In the genomic region with DNA sequence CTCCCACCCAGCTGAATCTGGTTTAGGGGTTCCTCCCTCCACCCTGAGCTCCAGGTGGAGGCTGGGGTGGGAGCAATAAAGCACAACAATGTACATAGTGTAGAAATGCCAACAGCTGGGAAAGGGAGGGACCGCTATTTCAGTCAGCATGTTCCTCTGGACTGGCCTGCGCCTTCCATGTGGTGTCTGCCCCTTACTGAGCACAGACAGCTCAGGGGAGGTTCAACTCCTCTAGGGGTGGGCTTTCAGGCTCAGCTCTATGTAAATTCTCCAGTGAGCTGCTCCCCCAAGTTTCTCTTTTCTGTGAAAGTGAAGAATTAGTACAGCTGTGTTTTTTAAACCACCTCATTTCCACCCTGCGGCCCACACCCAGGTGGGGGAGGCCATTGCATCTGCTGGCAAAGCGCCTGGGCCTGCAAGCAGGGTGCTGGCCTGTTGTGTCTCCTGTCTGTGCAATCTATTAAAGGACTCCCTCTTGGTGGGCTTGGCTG, we compare ENCODE assay signal across 8 mouse cellular contexts. TPM values are rescaled to one million over a fixed set of nuclear protein-coding genes. Genes with fewer than 3 reads are reported as not detected.
DNase-seq lines count a peak whose midpoint lies in the region; ATAC-seq lines count a peak whose summit lies in the region.

No protein-coding gene starts in this region.

- no peak overlapping the region for H3K9ac ChIP-seq in midbrain, embryonic 11.5 days (ENCODE audit: low read length)
- no peak overlapping the region for H3K9ac ChIP-seq in embryonic facial prominence, embryonic 11.5 days (replicated peaks; ENCODE audit: low read length)
- H3K9ac ChIP-seq in heart, embryonic 13.5 days, result peak overlapping the region; percentile 65
- H3K9ac ChIP-seq in kidney, embryonic 16.5 days (replicated peaks; ENCODE audit: low read length), result peak overlapping the region; percentile 44
- H3K9ac ChIP-seq in stomach, embryonic 14.5 days (replicated peaks; ENCODE audit: low read depth, low read length), result no peak overlapping the region

- no peaks in the 10 kb centered on the region for H3K4me1 ChIP-seq in midbrain, embryonic 11.5 days (ENCODE audit: control insufficient read depth, insufficient read depth, low read length)
- H3K4me1 ChIP-seq in midbrain, embryonic 10.5 days, result peaks cover 13% of the 10 kb centered on the region
- H3K4me1 ChIP-seq in embryonic facial prominence, embryonic 11.5 days (ENCODE audit: control insufficient read depth, insufficient read depth, low read length), result peaks cover 8% of the 10 kb centered on the region; the same call in 1 of the 2 replicates
- H3K4me1 ChIP-seq in heart, embryonic 13.5 days, result peaks cover 36% of the 10 kb centered on the region
- H3K4me1 ChIP-seq in kidney, embryonic 16.5 days (ENCODE audit: insufficient read depth, low read length), result peaks cover 30% of the 10 kb centered on the region
- H3K4me1 ChIP-seq in stomach, embryonic 14.5 days (ENCODE audit: control insufficient read depth, insufficient read depth, low read length), result peaks cover 29% of the 10 kb centered on the region

- WGBS in midbrain, embryonic 11.5 days, result 90% methylated on average over 4 of the region's 4 CpGs
- 88% methylated on average over 4 of the region's 4 CpGs for WGBS in midbrain, embryonic 10.5 days
- 76% methylated on average over 4 of the region's 4 CpGs for WGBS in embryonic facial prominence, embryonic 11.5 days
- whole genome bisulfite sequencing in heart, embryonic 13.5 days, result 54% methylated on average over 4 of the region's 4 CpGs
- 28% methylated on average over 3 of the region's 4 CpGs for WGBS in kidney, embryonic 16.5 days
- 38% methylated on average over 4 of the region's 4 CpGs for WGBS in stomach, embryonic 14.5 days

- H3K27ac ChIP-seq in midbrain, embryonic 11.5 days (ENCODE audit: low read depth, low read length), result no peak overlapping the region; the same call in 1 of the 2 replicates
- H3K27ac ChIP-seq in midbrain, embryonic 10.5 days (replicated peaks), result no peak overlapping the region
- peak overlapping the region; percentile 64 for H3K27ac ChIP-seq in embryonic facial prominence, embryonic 11.5 days (replicated peaks; ENCODE audit: low read depth, low read length)
- H3K27ac ChIP-seq in heart, embryonic 13.5 days (replicated peaks), result peak overlapping the region; percentile 91
- H3K27ac ChIP-seq in kidney, embryonic 16.5 days (ENCODE audit: low read length), result peak overlapping the region; percentile 86
- H3K27ac ChIP-seq in stomach, embryonic 14.5 days (ENCODE audit: low read length), result peak overlapping the region; percentile 91

- no peak for ATAC-seq in midbrain, embryonic 11.5 days (ENCODE audit: low FRiP score)
- ATAC-seq in embryonic facial prominence, embryonic 11.5 days (replicated peaks; ENCODE audit: insufficient number of reproducible peaks, low FRiP score, low TSS enrichment, low read depth), result no peak
- ATAC-seq in heart, embryonic 13.5 days (ENCODE audit: extremely low read depth, insufficient number of reproducible peaks, low FRiP score, low TSS enrichment), result no peak
- peak; percentile 39 for ATAC-seq in kidney, embryonic 16.5 days (ENCODE audit: low FRiP score, low TSS enrichment)
- ATAC-seq in stomach, embryonic 14.5 days (ENCODE audit: insufficient number of reproducible peaks, insufficient read depth, low FRiP score, low read depth), result peak; percentile 40; the same call in 1 of the 2 replicates

- no peak overlapping the region for H3K4me3 ChIP-seq in midbrain, embryonic 11.5 days (ENCODE audit: low read depth, low read length)
- H3K4me3 ChIP-seq in midbrain, embryonic 10.5 days, result no peak overlapping the region
- no peak overlapping the region for H3K4me3 ChIP-seq in embryonic facial prominence, embryonic 11.5 days (ENCODE audit: low read depth, low read length)
- no peak overlapping the region for H3K4me3 ChIP-seq in heart, embryonic 13.5 days
- no peak overlapping the region for H3K4me3 ChIP-seq in kidney, embryonic 16.5 days (ENCODE audit: low read length)
- H3K4me3 ChIP-seq in stomach, embryonic 14.5 days (ENCODE audit: low read depth, low read length), result no peak overlapping the region

- DNase-seq in midbrain, embryonic 11.5 days (ENCODE audit: low spot score, missing footprints), result peak; percentile 47
- DNase-seq in midbrain, embryonic 10.5 days (ENCODE audit: low spot score), result no peak
- no peak for DNase-seq in embryonic facial prominence, embryonic 11.5 days (ENCODE audit: low spot score)
- no peak for DNase-seq in layer of hippocampus, adult 18-20 months (ENCODE audit: low spot score in 2 of 2)
- DNase-seq in spleen, postnatal 10 days (ENCODE audit: low spot score in 2 of 2), result no peak

- H3K36me3 ChIP-seq in midbrain, embryonic 11.5 days (ENCODE audit: control insufficient read depth, insufficient read depth, low read length), result peaks cover 36% of the 10 kb centered on the region
- H3K36me3 ChIP-seq in midbrain, embryonic 10.5 days, result peaks cover 62% of the 10 kb centered on the region
- peaks cover 27% of the 10 kb centered on the region for H3K36me3 ChIP-seq in embryonic facial prominence, embryonic 11.5 days (replicated peaks; ENCODE audit: control insufficient read depth, insufficient read depth, low read depth, low read length)
- peaks cover 50% of the 10 kb centered on the region for H3K36me3 ChIP-seq in heart, embryonic 13.5 days
- H3K36me3 ChIP-seq in kidney, embryonic 16.5 days (ENCODE audit: insufficient read depth, low read length), result peaks cover 53% of the 10 kb centered on the region
- peaks cover 44% of the 10 kb centered on the region for H3K36me3 ChIP-seq in stomach, embryonic 14.5 days (ENCODE audit: control insufficient read depth, insufficient read depth, low read length)

- no peak overlapping the region for H3K4me2 ChIP-seq in midbrain, embryonic 11.5 days
- no peak overlapping the region for H3K4me2 ChIP-seq in embryonic facial prominence, embryonic 11.5 days (ENCODE audit: low read depth, low read length)
- no peak overlapping the region for H3K4me2 ChIP-seq in heart, embryonic 13.5 days
- no peak overlapping the region for H3K4me2 ChIP-seq in kidney, embryonic 16.5 days (replicated peaks; ENCODE audit: low read depth, low read length)
- no peak overlapping the region for H3K4me2 ChIP-seq in stomach, embryonic 14.5 days (replicated peaks; ENCODE audit: low read depth, low read length)

- no peaks in the 10 kb centered on the region for H3K27me3 ChIP-seq in midbrain, embryonic 11.5 days (ENCODE audit: control insufficient read depth, insufficient read depth, low read length)
- H3K27me3 ChIP-seq in midbrain, embryonic 10.5 days (ENCODE audit: low read depth, poor library complexity, severe bottlenecking), result no peaks in the 10 kb centered on the region
- no peaks in the 10 kb centered on the region for H3K27me3 ChIP-seq in embryonic facial prominence, embryonic 11.5 days (ENCODE audit: control insufficient read depth, insufficient read depth, low read length)
- no peaks in the 10 kb centered on the region for H3K27me3 ChIP-seq in heart, embryonic 13.5 days (replicated peaks)
- no peaks in the 10 kb centered on the region for H3K27me3 ChIP-seq in kidney, embryonic 16.5 days (ENCODE audit: insufficient read depth, low read length)
- H3K27me3 ChIP-seq in stomach, embryonic 14.5 days (ENCODE audit: control insufficient read depth, insufficient read depth, low read length), result no peaks in the 10 kb centered on the region

- H3K9me3 ChIP-seq in midbrain, embryonic 11.5 days (ENCODE audit: control insufficient read depth, low read length), result no peaks in the 10 kb centered on the region
- H3K9me3 ChIP-seq in midbrain, embryonic 10.5 days (replicated peaks), result no peaks in the 10 kb centered on the region
- H3K9me3 ChIP-seq in embryonic facial prominence, embryonic 11.5 days (replicated peaks; ENCODE audit: control insufficient read depth, low read length), result no peaks in the 10 kb centered on the region
- H3K9me3 ChIP-seq in heart, embryonic 13.5 days, result no peaks in the 10 kb centered on the region
- no peaks in the 10 kb centered on the region for H3K9me3 ChIP-seq in kidney, embryonic 16.5 days (ENCODE audit: low read length)
- no peaks in the 10 kb centered on the region for H3K9me3 ChIP-seq in stomach, embryonic 14.5 days (ENCODE audit: control insufficient read depth, low read depth, low read length)

RNA-seq across cellular contexts. Expression of a gene that starts 9.6 kb away (rescaled TPM):
- polyA plus RNA-seq in midbrain, embryonic 11.5 days (2014; fragmentation: Nextera tagmentation; extraction: Ambion mirVana), result 5,393 and 5,428 TPM in 2 replicates
- polyA plus RNA-seq in midbrain, embryonic 10.5 days (2016; fragmentation: Nextera tagmentation; extraction: Ambion mirVana), result 5,494 and 6,336 TPM in 2 replicates
- polyA plus RNA-seq in embryonic facial prominence, embryonic 11.5 days (2014; fragmentation: Nextera tagmentation; extraction: Ambion mirVana), result 5,819 and 6,203 TPM in 2 replicates
- 4,195 and 4,594 TPM in 2 replicates for polyA plus RNA-seq in heart, embryonic 13.5 days (2015; fragmentation: Nextera tagmentation; extraction: Ambion mirVana)
- 4,884 and 4,942 TPM in 2 replicates for polyA plus RNA-seq in kidney, embryonic 16.5 days (2015; fragmentation: Nextera tagmentation; extraction: Ambion mirVana)
- polyA plus RNA-seq in stomach, embryonic 14.5 days (2014; fragmentation: Nextera tagmentation; extraction: Ambion mirVana), result 5,529 and 5,614 TPM in 2 replicates
- total RNA-seq in layer of hippocampus, adult 18-20 months (2021), result 1,000 to 10,000 TPM; 1,682 to 1,687 TPM

RNA-seq across cellular contexts. Expression of a gene that starts 16.8 kb away (rescaled TPM):
- 13.3 and 16.4 TPM in 2 replicates for polyA plus RNA-seq in midbrain, embryonic 11.5 days (2014; fragmentation: Nextera tagmentation; extraction: Ambion mirVana)
- polyA plus RNA-seq in midbrain, embryonic 10.5 days (2016; fragmentation: Nextera tagmentation; extraction: Ambion mirVana), result 13.8 and 18.6 TPM in 2 replicates
- polyA plus RNA-seq in embryonic facial prominence, embryonic 11.5 days (2014; fragmentation: Nextera tagmentation; extraction: Ambion mirVana), result 9.0 and 9.6 TPM in 2 replicates
- 6.6 and 7.3 TPM in 2 replicates for polyA plus RNA-seq in heart, embryonic 13.5 days (2015; fragmentation: Nextera tagmentation; extraction: Ambion mirVana)
- polyA plus RNA-seq in kidney, embryonic 16.5 days (2015; fragmentation: Nextera tagmentation; extraction: Ambion mirVana), result 11.7 and 12.5 TPM in 2 replicates
- polyA plus RNA-seq in stomach, embryonic 14.5 days (2014; fragmentation: Nextera tagmentation; extraction: Ambion mirVana), result 12.6 and 14.3 TPM in 2 replicates
- total RNA-seq in layer of hippocampus, adult 18-20 months (2021), result 100 to 1,000 TPM; 169 to 174 TPM

RNA-seq across cellular contexts. Expression of a gene that starts 38.6 kb away (rescaled TPM):
- 966 and 1,015 TPM in 2 replicates for polyA plus RNA-seq in midbrain, embryonic 11.5 days (2014; fragmentation: Nextera tagmentation; extraction: Ambion mirVana)
- 961 and 1,033 TPM in 2 replicates for polyA plus RNA-seq in midbrain, embryonic 10.5 days (2016; fragmentation: Nextera tagmentation; extraction: Ambion mirVana)
- 853 and 854 TPM in 2 replicates for polyA plus RNA-seq in embryonic facial prominence, embryonic 11.5 days (2014; fragmentation: Nextera tagmentation; extraction: Ambion mirVana)
- polyA plus RNA-seq in heart, embryonic 13.5 days (2015; fragmentation: Nextera tagmentation; extraction: Ambion mirVana), result 309 and 340 TPM in 2 replicates
- 560 and 596 TPM in 2 replicates for polyA plus RNA-seq in kidney, embryonic 16.5 days (2015; fragmentation: Nextera tagmentation; extraction: Ambion mirVana)
- polyA plus RNA-seq in stomach, embryonic 14.5 days (2014; fragmentation: Nextera tagmentation; extraction: Ambion mirVana), result 524 and 623 TPM in 2 replicates
- total RNA-seq in layer of hippocampus, adult 18-20 months (2021), result 10 to 100 TPM; 36.3 to 45.4 TPM

Comparison
In these comparisons a context has a peak if more than half of its experiments do, and no peak if none do; other contexts are left out.
1. ATAC-seq: peak in kidney, embryonic 16.5 days (single experiment) and stomach, embryonic 14.5 days (single experiment); none in midbrain, embryonic 11.5 days (single experiment), embryonic facial prominence, embryonic 11.5 days (single experiment) and heart, embryonic 13.5 days (single experiment).
2. H3K27ac ChIP-seq: peak in embryonic facial prominence, embryonic 11.5 days (single experiment), heart, embryonic 13.5 days (single experiment), kidney, embryonic 16.5 days (single experiment) and stomach, embryonic 14.5 days (single experiment); none in midbrain, embryonic 11.5 days (single experiment) and midbrain, embryonic 10.5 days (single experiment).
3. H3K9ac ChIP-seq: peak in heart, embryonic 13.5 days (single experiment) and kidney, embryonic 16.5 days (single experiment); none in midbrain, embryonic 11.5 days (single experiment), embryonic facial prominence, embryonic 11.5 days (single experiment) and stomach, embryonic 14.5 days (single experiment).